Mouse (Mus musculus): ENCODE measurements around the gene 4921517D22Rik.
"Not testable (repeated sequence)": the region's sequence is repeated elsewhere in the genome, so short reads cannot be mapped to it uniquely, and the experiment has no call there.

The 4921517D22Rik gene

DNA sequence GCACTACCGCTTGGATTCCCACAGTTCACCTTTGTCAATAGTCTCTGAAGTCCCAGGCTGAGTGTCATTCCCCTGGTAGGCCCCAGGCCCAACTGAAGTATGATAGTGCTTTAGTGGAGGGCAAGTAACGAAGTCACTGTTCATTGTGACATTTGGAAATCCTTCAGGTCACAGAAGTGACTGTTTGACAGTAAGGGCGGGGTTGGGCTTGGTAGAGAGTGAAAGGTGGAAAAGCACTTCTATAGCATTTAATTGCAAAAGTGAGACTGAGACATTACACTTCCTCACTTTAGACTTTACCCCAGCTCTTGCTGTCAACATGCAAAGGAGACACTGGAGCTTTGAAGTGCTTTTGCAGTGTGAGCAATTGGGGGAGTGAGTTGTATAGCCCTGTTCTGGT lies at the start of gene 4921517D22Rik:
Gene 4921517D22Rik (minus strand): TSS at position 101 of the 400 bp plus-strand sequence.
- DNase-seq (ENCODE audit: low spot score in 2 of 2): no peak

- no peak for DNase-seq (ENCODE audit: low spot score in 2 of 2)
These were observed 47.8 kb upstream of the 4921517D22Rik start for GRCm38 (mm10) chr13:59741697-59742096.

DNA sequence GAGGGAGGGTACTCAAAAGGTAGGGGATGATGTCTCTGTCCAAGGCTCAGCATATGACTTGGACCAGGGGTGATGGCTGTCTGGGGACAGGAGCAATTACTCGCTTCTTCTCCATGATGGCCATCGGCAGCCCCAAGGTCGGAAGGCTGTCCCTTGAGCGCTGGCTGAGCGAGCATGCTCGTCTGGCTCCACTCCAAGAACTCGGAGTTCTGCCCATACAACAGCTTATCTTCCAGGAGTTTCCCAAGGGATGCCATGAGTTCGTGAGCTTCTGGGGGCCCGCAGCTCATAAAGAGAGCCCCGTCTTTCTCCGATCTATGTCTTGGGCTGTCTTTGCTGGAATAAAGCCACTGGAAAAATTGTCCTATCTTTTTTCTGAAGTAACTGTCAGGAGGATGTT lies 47.2 kb upstream of the 4921517D22Rik start:
- no peak for DNase-seq (ENCODE audit: low spot score in 2 of 2)

DNA sequence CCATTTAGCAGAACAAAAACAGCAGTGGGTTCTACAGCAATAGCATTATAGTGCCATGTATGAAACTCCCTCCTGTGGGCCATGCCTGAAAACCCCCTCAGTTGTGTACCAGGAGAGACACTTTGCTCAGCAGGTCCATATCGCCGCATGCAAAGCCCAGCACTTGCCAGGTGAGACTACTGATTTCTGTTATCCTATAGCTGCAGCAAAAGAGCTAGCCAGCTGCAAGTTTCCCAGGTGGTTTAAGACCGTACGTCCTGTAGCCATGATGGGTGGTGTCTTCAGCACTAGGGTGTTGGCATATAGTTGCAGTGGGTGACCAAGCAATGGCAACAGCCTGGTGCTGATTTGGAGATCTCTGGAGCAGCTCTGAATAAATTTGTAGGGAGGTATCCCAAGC lies 45.5 kb upstream of the 4921517D22Rik start:
- no peak for DNase-seq (ENCODE audit: low spot score in 2 of 2)

GRCm38 (mm10) chr13:59738455-59738854 lies 44.5 kb upstream of the 4921517D22Rik start:
- DNase-seq (ENCODE audit: low spot score in 2 of 2): no peak

- no peak for DNase-seq (ENCODE audit: low spot score in 2 of 2)
These were observed 41.3 kb upstream of the 4921517D22Rik start for GRCm38 (mm10) chr13:59735190-59735589.

DNA sequence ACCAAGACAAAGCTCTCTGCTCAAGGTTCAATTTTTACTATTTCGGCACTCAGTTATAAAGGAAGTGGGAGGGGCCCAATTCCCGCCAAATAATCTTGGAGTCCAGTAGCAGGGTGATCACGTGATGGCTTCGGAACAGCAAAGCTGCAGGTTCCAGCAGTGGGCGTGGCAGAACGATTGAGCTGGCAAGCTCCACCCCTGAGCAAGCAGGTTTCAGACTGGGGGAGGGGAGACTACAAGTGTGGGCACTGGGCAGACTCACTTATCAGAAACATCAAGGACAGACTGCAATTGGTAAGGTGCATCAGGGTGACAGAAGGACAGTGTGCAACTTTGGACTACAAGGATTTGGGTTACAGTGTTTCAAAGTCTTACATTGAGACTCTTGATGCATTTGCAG lies 40.4 kb upstream of the 4921517D22Rik start:
- DNase-seq (ENCODE audit: low spot score in 2 of 2): not testable (repeated sequence)

GRCm38 (mm10) chr13:59733936-59734335 lies 40.0 kb upstream of the 4921517D22Rik start:
- no peak for DNase-seq (ENCODE audit: low spot score in 2 of 2)

GRCm38 (mm10) chr13:59731652-59732051 lies 37.7 kb upstream of the 4921517D22Rik start, which contains the start of gene Spata31d1d:
Gene Spata31d1d (minus strand): TSS chr13:59731752.
- no peak for DNase-seq (ENCODE audit: low spot score in 2 of 2)

GRCm38 (mm10) chr13:59728378-59729093 lies 34.6 kb upstream of the 4921517D22Rik start:
- DNase-seq (ENCODE audit: low spot score in 2 of 2): peak; percentile 73 to 82

DNA sequence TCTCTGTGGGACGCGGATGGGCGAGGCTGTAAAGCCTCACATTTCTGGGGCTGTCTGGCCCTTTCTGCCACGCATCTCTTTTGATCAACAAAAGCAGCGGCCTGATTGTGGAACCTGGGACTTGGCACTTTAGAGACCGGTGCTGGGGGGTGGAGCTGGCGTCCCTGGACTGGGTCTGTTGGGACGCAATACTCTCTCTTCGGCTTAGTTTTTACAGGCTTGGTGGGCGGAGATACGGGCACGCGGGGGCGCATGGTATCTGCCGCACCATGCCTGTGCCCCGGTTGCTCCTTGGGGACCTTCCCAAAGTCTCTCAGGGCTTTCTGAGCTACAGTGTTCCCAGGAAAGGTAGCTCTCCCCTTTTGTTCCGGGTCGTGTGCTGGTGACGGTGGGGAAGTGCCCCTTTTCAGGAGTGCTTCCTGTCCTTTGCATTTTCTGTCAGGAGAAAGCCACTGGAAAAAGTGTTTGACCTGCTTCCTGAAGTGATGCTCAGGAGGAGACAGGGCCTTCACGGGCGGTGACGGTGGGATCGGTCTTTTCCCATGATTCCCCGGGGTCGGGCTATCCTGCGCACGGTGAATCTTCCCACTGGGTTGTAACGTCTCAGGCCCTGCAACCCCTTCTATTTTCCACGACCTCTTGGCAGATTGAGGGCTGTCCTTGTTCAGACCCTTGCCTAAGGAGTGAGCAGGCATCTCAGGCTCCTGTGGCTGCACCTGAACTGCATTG lies 32.4 kb upstream of the 4921517D22Rik start:
- DNase-seq (ENCODE audit: low spot score in 2 of 2): no peak

GRCm38 (mm10) chr13:59722089-59722488 lies 28.2 kb upstream of the 4921517D22Rik start:
- not testable (repeated sequence) for DNase-seq (ENCODE audit: low spot score in 2 of 2)

DNA sequence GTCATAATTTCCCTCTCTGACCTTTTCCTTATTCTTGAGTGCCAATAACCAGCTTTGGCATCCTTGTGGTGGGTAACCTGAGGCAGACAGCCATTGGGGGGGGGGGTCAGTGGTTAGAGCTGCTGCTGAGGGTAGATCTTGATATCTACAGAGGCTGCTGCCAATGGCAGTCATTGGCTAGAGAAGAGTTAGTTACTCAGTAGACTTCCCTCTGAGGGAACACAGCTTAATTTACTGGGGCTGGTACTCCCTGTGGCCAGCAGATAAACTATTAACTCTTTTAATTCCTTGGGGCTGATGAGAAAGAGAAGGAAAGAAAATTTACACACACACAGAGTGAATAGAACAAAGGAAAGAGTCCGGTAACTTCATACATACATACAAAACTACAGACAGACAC lies 25.6 kb upstream of the 4921517D22Rik start:
- no peak for DNase-seq (ENCODE audit: low spot score in 2 of 2)

DNA sequence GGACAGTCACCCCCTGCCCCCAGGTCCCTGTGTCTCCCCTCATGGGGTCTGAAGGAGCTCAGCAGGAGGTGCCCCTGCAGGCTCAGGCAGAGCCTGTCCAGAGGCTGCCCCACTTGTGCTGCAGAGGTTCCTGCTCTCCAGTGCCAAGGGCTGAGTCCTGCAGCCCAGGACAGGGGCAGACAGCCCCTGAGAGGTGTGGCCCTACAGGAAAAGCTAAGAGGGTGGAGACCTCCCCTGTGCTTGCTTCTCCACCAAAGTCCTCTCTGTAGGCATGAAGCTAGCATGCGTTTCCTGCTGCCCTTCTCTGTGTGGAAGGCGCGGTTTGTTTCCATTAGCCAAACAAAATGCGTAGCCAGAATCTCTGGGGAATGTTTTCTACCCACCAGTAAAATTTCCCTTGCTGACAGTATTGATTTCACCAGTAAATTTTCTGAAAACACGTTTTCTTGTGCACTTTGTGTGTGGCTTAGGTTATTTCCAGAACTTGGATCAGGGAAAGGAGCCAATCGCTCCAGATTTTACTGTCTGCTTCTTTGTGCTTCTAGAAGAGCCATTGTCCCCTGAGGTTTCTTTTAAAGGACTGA lies 25.0 kb upstream of the 4921517D22Rik start:
- not testable (repeated sequence) for DNase-seq (ENCODE audit: low spot score in 2 of 2)

GRCm38 (mm10) chr13:59713710-59714109 lies 19.8 kb upstream of the 4921517D22Rik start:
- no peak for DNase-seq (ENCODE audit: low spot score in 2 of 2)

- not testable (repeated sequence) for DNase-seq (ENCODE audit: low spot score in 2 of 2)
These were observed 18.1 kb upstream of the 4921517D22Rik start, which contains the start of gene Spata31d1b for GRCm38 (mm10) chr13:59711984-59712383. Gene Spata31d1b (plus strand): TSS chr13:59712284.

GRCm38 (mm10) chr13:59710230-59710629 lies 16.3 kb upstream of the 4921517D22Rik start, which contains the start of gene Spata31d1a:
Gene Spata31d1a (minus strand): TSS chr13:59710330.
- no peak for DNase-seq (ENCODE audit: low spot score in 2 of 2)

DNA sequence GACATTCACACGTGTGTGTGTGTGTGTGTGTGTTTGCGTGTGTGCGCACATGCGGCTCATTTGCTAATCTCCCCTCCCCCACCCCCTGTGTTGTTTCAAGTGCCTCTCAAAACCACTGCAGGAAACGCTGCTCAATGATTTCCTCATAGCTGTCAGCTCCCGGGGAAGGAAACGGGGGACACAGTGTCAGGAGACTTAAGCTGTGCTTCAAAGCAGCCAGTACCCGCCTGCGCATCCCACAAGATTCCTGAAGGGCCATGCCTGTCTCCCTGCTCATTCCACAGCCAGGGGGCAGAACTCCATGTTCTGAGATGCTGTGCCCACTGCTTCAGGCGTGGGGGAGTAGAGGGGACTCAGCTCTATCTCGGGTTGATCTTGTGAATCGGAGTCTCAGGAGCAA lies 10.7 kb upstream of the 4921517D22Rik start:
- DNase-seq (ENCODE audit: low spot score in 2 of 2): no peak

- no peak for DNase-seq (ENCODE audit: low spot score in 2 of 2)
These were observed 9.6 kb upstream of the 4921517D22Rik start for GRCm38 (mm10) chr13:59703514-59703913.

DNA sequence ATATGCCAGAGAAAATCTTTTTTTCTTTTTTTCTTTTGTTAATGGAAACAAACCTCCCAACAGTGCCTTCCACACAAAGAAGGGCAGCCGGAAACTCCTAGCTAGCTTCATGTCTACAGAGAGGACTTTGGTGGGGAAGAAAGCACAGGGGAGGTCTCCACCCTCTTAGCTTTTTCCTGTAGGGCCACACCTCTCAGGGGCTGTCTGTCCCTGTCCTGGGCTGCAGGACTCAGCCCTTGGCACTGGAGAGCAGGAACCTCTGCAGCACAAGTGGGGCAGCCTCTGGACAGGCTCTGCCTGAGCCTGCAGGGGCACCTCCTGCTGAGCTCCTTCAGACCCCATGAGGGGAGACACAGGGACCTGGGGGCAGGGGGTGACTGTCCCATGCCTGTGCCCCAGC lies 6.2 kb upstream of the 4921517D22Rik start:
- not testable (repeated sequence) for DNase-seq (ENCODE audit: low spot score in 2 of 2)

- no peak for DNase-seq (ENCODE audit: low spot score in 2 of 2)
These were observed 5.2 kb upstream of the 4921517D22Rik start for GRCm38 (mm10) chr13:59699131-59699530.

GRCm38 (mm10) chr13:59695781-59696180 lies 1.9 kb upstream of the 4921517D22Rik start:
- no peak for DNase-seq (ENCODE audit: low spot score in 2 of 2)
